Mouse (Mus musculus): ENCODE data around the gene Mtf1. TPM values are rescaled to one million over a fixed set of nuclear protein-coding genes. Genes with fewer than 3 reads are reported as not detected.

The Mtf1 gene
- polyA plus RNA-seq, 1 experiment = 5.5 TPM

DNA sequence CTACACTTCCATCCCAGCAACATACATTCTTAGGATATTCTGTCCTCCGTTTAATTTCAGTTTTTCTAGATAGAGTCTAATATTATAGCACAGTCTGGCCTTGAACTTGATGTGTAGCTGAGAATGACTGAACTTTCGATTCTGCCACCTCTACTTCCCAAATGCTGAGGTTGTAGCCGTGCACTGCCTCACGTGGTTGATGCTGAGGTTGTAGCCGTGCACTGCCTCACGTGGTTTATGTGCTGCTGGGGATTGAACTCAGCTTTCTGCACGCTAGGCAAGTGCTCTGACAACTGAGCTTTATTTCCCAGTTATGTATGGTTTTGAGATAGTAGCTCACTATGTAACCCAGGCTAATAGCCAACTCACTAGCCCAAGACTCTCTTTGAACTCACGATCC, 5.8 kb upstream of the Mtf1 start:
- TF ChIP-seq CTCF (IDR thresholded peaks at IDR 0.05; ENCODE audit: extremely low read depth, insufficient read depth, insufficient read length, insufficient replicate concordance) (no peak), POLR2A (IDR thresholded peaks at IDR 0.05; ENCODE audit: low read depth, low read length) (no peak)
- WGBS = 93% methylated on average over 8 of the region's 8 CpGs
- H3K27me3 ChIP-seq (ENCODE audit: control insufficient read depth, insufficient read depth, low read length) = no peaks in the 10 kb centered on the region
- no peaks in the 10 kb centered on the region for H3K4me1 ChIP-seq (ENCODE audit: control insufficient read depth, insufficient read depth, insufficient read length)
- peaks cover 32% of the 10 kb centered on the region for H3K36me3 ChIP-seq (ENCODE audit: control insufficient read depth, insufficient read depth, low read length)
- H3K27ac ChIP-seq (ENCODE audit: insufficient read depth, low read length) = no peak overlapping the region
- H3K4me3 ChIP-seq (ENCODE audit: extremely low read depth, insufficient read depth, insufficient read length) = no peak overlapping the region
- DNase-seq (ENCODE audit: low read depth in 1 of 2, low spot score in 2 of 2) = no peak

DNA sequence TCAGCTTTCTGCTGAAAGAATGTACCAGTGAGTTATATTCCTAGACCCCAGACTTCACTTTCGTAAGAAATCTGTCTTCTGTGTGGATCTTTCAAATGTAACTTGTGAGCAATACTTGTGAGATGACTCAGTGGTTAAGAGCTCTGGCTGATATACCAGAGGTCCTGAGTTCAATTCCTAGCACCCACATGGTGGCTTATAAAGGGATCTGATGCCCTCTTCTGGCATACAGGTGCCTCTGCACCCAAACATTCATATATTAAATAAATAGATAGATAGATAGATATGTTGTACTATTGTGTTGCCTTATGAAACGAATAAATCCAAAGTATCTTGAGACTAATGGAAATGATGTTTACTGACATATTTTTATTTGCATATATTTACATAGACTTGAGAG, 5.0 kb upstream of the Mtf1 start:
- H3K27ac ChIP-seq (ENCODE audit: insufficient read depth, low read length) = no peak overlapping the region
- no peaks in the 10 kb centered on the region; the same call in 1 of the 2 replicates for H3K4me1 ChIP-seq (ENCODE audit: control insufficient read depth, insufficient read depth, insufficient read length)
- WGBS = 93% methylated on average over 2 of the region's 2 CpGs
- TF ChIP-seq POLR2A (IDR thresholded peaks at IDR 0.05; ENCODE audit: low read depth, low read length) (no peak), CTCF (IDR thresholded peaks at IDR 0.05; ENCODE audit: extremely low read depth, insufficient read depth, insufficient read length, insufficient replicate concordance) (no peak)
- DNase-seq (ENCODE audit: low read depth in 1 of 2, low spot score in 2 of 2) = no peak
- H3K27me3 ChIP-seq (ENCODE audit: control insufficient read depth, insufficient read depth, low read length) = no peaks in the 10 kb centered on the region
- H3K4me3 ChIP-seq (ENCODE audit: extremely low read depth, insufficient read depth, insufficient read length) = no peak overlapping the region
- H3K36me3 ChIP-seq (ENCODE audit: control insufficient read depth, insufficient read depth, low read length) = peaks cover 27% of the 10 kb centered on the region

GRCm38 (mm10) chr4:124802309-124803260, 681 bp downstream of the Mtf1 start:
- Histone ChIP-seq H3K36me3 (ENCODE audit: control insufficient read depth, insufficient read depth, low read length) (peaks cover 16% of the 10 kb centered on the region), H3K4me3 (ENCODE audit: extremely low read depth, insufficient read depth, insufficient read length) (peak overlapping the region; percentile 92), H3K27me3 (ENCODE audit: control insufficient read depth, insufficient read depth, low read length) (no peaks in the 10 kb centered on the region), H3K4me1 (ENCODE audit: control insufficient read depth, insufficient read depth, insufficient read length) (peaks cover 3% of the 10 kb centered on the region; the same call in 1 of the 2 replicates), H3K27ac (ENCODE audit: insufficient read depth, low read length) (peak overlapping the region; percentile 97)
- TF ChIP-seq POLR2A (IDR thresholded peaks at IDR 0.05; ENCODE audit: low read depth, low read length) (peak; percentile 63), CTCF (IDR thresholded peaks at IDR 0.05; ENCODE audit: extremely low read depth, insufficient read depth, insufficient read length, insufficient replicate concordance) (no peak)
- 1% methylated on average over 53 of the region's 53 CpGs for WGBS
- DNase-seq (ENCODE audit: low read depth in 1 of 2, low spot score in 2 of 2) = peak; percentile 96 to 97

DNA sequence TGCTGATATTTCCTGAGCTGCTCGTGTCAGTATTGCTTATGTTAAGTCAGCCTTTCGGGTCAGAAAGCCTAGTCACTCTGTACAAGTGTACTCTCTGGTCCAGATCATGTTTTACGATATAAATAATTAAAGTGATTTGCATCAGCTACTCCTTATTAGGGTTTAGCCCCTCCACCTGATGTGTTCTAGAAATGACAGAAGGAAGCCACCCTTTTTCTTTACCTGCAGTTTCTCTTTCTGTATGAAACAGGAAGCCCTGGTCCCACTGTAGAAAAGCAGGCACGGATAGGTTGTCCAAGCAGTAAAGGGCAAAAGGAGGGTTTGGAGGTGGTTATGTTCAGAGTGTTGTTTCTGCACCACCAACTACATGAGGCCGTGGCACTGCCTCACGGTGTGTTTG, 1.5 kb downstream of the Mtf1 start:
- H3K4me3 ChIP-seq (ENCODE audit: extremely low read depth, insufficient read depth, insufficient read length) = no peak overlapping the region
- DNase-seq (ENCODE audit: low read depth in 1 of 2, low spot score in 2 of 2) = no peak
- H3K36me3 ChIP-seq (ENCODE audit: control insufficient read depth, insufficient read depth, low read length) = peaks cover 12% of the 10 kb centered on the region
- 52% methylated on average over 6 of the region's 6 CpGs for WGBS
- no peak overlapping the region for H3K27ac ChIP-seq (ENCODE audit: insufficient read depth, low read length)
- H3K27me3 ChIP-seq (ENCODE audit: control insufficient read depth, insufficient read depth, low read length) = no peaks in the 10 kb centered on the region
- H3K4me1 ChIP-seq (ENCODE audit: control insufficient read depth, insufficient read depth, insufficient read length) = peaks cover 3% of the 10 kb centered on the region; the same call in 1 of the 2 replicates
- no peak for TF ChIP-seq POLR2A (IDR thresholded peaks at IDR 0.05; ENCODE audit: low read depth, low read length)
- TF ChIP-seq CTCF (IDR thresholded peaks at IDR 0.05; ENCODE audit: extremely low read depth, insufficient read depth, insufficient read length, insufficient replicate concordance) = no peak

DNA sequence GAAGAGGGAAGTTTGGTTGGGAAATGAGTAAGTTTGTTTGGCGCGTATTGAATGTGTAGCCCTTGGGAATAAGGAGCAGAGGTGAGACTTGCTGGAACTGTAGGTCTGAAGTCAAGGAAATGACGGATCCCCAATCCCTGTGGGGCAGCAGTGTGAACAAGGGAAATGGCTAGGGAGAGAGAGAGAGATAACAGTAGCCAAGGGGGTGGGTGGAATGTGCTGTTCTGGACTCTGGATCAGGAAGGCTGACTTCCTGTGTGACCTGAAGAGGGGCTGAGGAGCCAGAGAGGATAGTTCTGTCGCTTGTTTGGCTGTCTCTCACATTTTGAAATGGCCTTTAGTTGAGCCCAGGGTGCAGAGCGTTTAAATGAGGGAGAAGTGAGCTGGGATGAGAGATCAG, 6.6 kb downstream of the Mtf1 start:
- 84% methylated on average over 5 of the region's 5 CpGs for WGBS
- Histone ChIP-seq H3K4me3 (ENCODE audit: extremely low read depth, insufficient read depth, insufficient read length) (no peak overlapping the region), H3K27me3 (ENCODE audit: control insufficient read depth, insufficient read depth, low read length) (no peaks in the 10 kb centered on the region), H3K27ac (ENCODE audit: insufficient read depth, low read length) (no peak overlapping the region), H3K4me1 (ENCODE audit: control insufficient read depth, insufficient read depth, insufficient read length) (no peaks in the 10 kb centered on the region), H3K36me3 (ENCODE audit: control insufficient read depth, insufficient read depth, low read length) (peaks cover 12% of the 10 kb centered on the region)
- TF ChIP-seq CTCF (IDR thresholded peaks at IDR 0.05; ENCODE audit: extremely low read depth, insufficient read depth, insufficient read length, insufficient replicate concordance) (no peak), POLR2A (IDR thresholded peaks at IDR 0.05; ENCODE audit: low read depth, low read length) (no peak)
- no peak for DNase-seq (ENCODE audit: low read depth in 1 of 2, low spot score in 2 of 2)

GRCm38 (mm10) chr4:124809136-124809883, 7.4 kb downstream of the Mtf1 start:
- peaks cover 12% of the 10 kb centered on the region for H3K36me3 ChIP-seq (ENCODE audit: control insufficient read depth, insufficient read depth, low read length)
- no peaks in the 10 kb centered on the region for H3K27me3 ChIP-seq (ENCODE audit: control insufficient read depth, insufficient read depth, low read length)
- TF ChIP-seq POLR2A (IDR thresholded peaks at IDR 0.05; ENCODE audit: low read depth, low read length) = no peak
- no peak for TF ChIP-seq CTCF (IDR thresholded peaks at IDR 0.05; ENCODE audit: extremely low read depth, insufficient read depth, insufficient read length, insufficient replicate concordance)
- no peak for DNase-seq (ENCODE audit: low read depth in 1 of 2, low spot score in 2 of 2)
- WGBS = 84% methylated on average over 9 of the region's 9 CpGs
- no peak overlapping the region for H3K4me3 ChIP-seq (ENCODE audit: extremely low read depth, insufficient read depth, insufficient read length)
- no peak overlapping the region for H3K27ac ChIP-seq (ENCODE audit: insufficient read depth, low read length)
- no peaks in the 10 kb centered on the region for H3K4me1 ChIP-seq (ENCODE audit: control insufficient read depth, insufficient read depth, insufficient read length)
